ENCODE assay signal across 23 mouse cellular contexts in the genomic region with DNA sequence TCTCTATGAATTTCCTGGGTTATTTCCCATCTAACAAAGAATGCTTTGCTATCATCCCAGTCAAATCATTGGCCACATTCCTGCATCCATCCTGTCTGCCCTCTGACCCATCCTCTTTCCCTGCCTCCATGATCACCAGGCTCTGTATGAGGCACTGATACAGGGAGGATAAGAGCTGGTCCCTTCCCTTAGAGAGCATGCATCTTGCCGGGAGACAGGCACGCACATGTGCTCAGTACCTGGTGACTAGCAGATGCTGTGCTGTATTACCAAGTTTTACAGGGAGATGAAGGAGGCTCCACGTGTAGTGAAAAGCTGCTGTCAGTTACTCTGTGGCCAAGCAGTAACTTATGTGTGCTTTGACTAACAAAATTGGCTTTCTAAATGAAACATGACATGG.
DNase-seq lines count a peak whose midpoint lies in the region; ATAC-seq lines count a peak whose summit lies in the region.
"Had no signal": no experiment of that assay in that cellular context is flagged by ENCODE, and none has a peak within 500 bp of the region (broad histone marks: within the 10 kb centered on the region; RNA-seq: fewer than 3 reads in every experiment).

No protein-coding gene starts in this region.

- H3K36me3 ChIP-seq in forebrain, embryonic 13.5 days (ENCODE audit: poor library complexity, severe bottlenecking), result peaks cover 16% of the 10 kb centered on the region
- H3K36me3 ChIP-seq in forebrain, embryonic 12.5 days (replicated peaks), result 0 out of 2 replicates have a peak, but pooled peaks cover 10% of the 10 kb centered on the region
- no peaks in the 10 kb centered on the region for H3K36me3 ChIP-seq in heart, embryonic 10.5 days
- H3K36me3 ChIP-seq in midbrain, embryonic 15.5 days (replicated peaks), result 0 out of 2 replicates have a peak, but pooled peaks cover 3% of the 10 kb centered on the region
- peaks cover 11% of the 10 kb centered on the region for H3K36me3 ChIP-seq in midbrain, embryonic 14.5 days (ENCODE audit: control insufficient read depth, insufficient read depth, low read length)
- H3K36me3 ChIP-seq in forebrain, embryonic 16.5 days (ENCODE audit: control insufficient read depth, insufficient read depth), result 0 out of 2 replicates have a peak, but pooled peaks cover 5% of the 10 kb centered on the region
- H3K36me3 ChIP-seq: embryonic facial prominence, embryonic 13.5 days; hindbrain, embryonic 12.5 days; liver, embryonic 12.5 days; neural tube, embryonic 12.5 days had no signal

- intact Hi-C loops in heart, postnatal 14 days (cut with DNase I), result no loop called here

- H3K4me2 ChIP-seq in forebrain, embryonic 13.5 days, result no peak overlapping the region
- H3K4me2 ChIP-seq in forebrain, embryonic 12.5 days, result no peak overlapping the region
- H3K4me2 ChIP-seq in midbrain, embryonic 15.5 days, result no peak overlapping the region
- H3K4me2 ChIP-seq in midbrain, embryonic 14.5 days (ENCODE audit: low read length), result no peak overlapping the region
- H3K4me2 ChIP-seq in forebrain, embryonic 16.5 days (ENCODE audit: low read length), result no peak overlapping the region
- H3K4me2 ChIP-seq: embryonic facial prominence, embryonic 13.5 days; hindbrain, embryonic 12.5 days; liver, embryonic 12.5 days; neural tube, embryonic 12.5 days had no signal

- H3K4me3 ChIP-seq in forebrain, embryonic 13.5 days, result no peak overlapping the region
- no peak overlapping the region for H3K4me3 ChIP-seq in forebrain, embryonic 12.5 days (replicated peaks)
- no peak overlapping the region for H3K4me3 ChIP-seq in heart, embryonic 10.5 days
- H3K4me3 ChIP-seq in midbrain, embryonic 15.5 days, result no peak overlapping the region
- no peak overlapping the region for H3K4me3 ChIP-seq in midbrain, embryonic 14.5 days (replicated peaks; ENCODE audit: low read depth, low read length)
- no peak overlapping the region for H3K4me3 ChIP-seq in forebrain, embryonic 16.5 days (replicated peaks; ENCODE audit: low read length)
- H3K4me3 ChIP-seq: embryonic facial prominence, embryonic 13.5 days; hindbrain, embryonic 12.5 days; liver, embryonic 12.5 days; neural tube, embryonic 12.5 days had no signal

- no peaks in the 10 kb centered on the region for H3K27me3 ChIP-seq in forebrain, embryonic 13.5 days
- no peaks in the 10 kb centered on the region for H3K27me3 ChIP-seq in forebrain, embryonic 12.5 days
- H3K27me3 ChIP-seq in heart, embryonic 10.5 days (ENCODE audit: insufficient read depth, poor library complexity, severe bottlenecking), result no peaks in the 10 kb centered on the region
- no peaks in the 10 kb centered on the region for H3K27me3 ChIP-seq in midbrain, embryonic 15.5 days (replicated peaks)
- H3K27me3 ChIP-seq in midbrain, embryonic 14.5 days (ENCODE audit: control insufficient read depth, insufficient read depth, low read length), result no peaks in the 10 kb centered on the region
- no peaks in the 10 kb centered on the region for H3K27me3 ChIP-seq in forebrain, embryonic 16.5 days (replicated peaks; ENCODE audit: control insufficient read depth, insufficient read depth, low read length)
- H3K27me3 ChIP-seq: CH12.LX; embryonic facial prominence, embryonic 13.5 days; hindbrain, embryonic 12.5 days; liver, embryonic 12.5 days; neural tube, embryonic 12.5 days had no signal

- H3K27ac ChIP-seq in forebrain, embryonic 13.5 days, result no peak overlapping the region
- no peak overlapping the region for H3K27ac ChIP-seq in forebrain, embryonic 12.5 days
- H3K27ac ChIP-seq in heart, embryonic 10.5 days, result no peak overlapping the region
- no peak overlapping the region for H3K27ac ChIP-seq in midbrain, embryonic 15.5 days
- H3K27ac ChIP-seq in midbrain, embryonic 14.5 days (replicated peaks; ENCODE audit: low read depth, low read length), result no peak overlapping the region
- no peak overlapping the region for H3K27ac ChIP-seq in forebrain, embryonic 16.5 days (ENCODE audit: low read length)
- H3K27ac ChIP-seq: embryonic facial prominence, embryonic 13.5 days; hindbrain, embryonic 12.5 days; liver, embryonic 12.5 days; neural tube, embryonic 12.5 days had no signal

- ATAC-seq in forebrain, embryonic 13.5 days, result peak; percentile 13
- no peak for ATAC-seq in forebrain, embryonic 12.5 days (ENCODE audit: low FRiP score)
- 0 out of 2 replicates have a peak, but pooled peaks have one; percentile 34 for ATAC-seq in midbrain, embryonic 15.5 days (replicated peaks)
- no peak for ATAC-seq in midbrain, embryonic 14.5 days (ENCODE audit: low FRiP score, low TSS enrichment)
- ATAC-seq in forebrain, embryonic 16.5 days, result peak; percentile 17; the same call in 1 of the 2 replicates
- ATAC-seq: activated CD4-positive, CD25-positive, alpha-beta regulatory T cell, adult 4 months; liver, embryonic 12.5 days; liver, postnatal 0 days had no signal

- H3K4me1 ChIP-seq in forebrain, embryonic 13.5 days, result peaks cover 7% of the 10 kb centered on the region
- no peaks in the 10 kb centered on the region; the same call in 1 of the 2 replicates for H3K4me1 ChIP-seq in forebrain, embryonic 12.5 days
- peaks cover 31% of the 10 kb centered on the region for H3K4me1 ChIP-seq in heart, embryonic 10.5 days
- H3K4me1 ChIP-seq in midbrain, embryonic 15.5 days, result no peaks in the 10 kb centered on the region
- H3K4me1 ChIP-seq in midbrain, embryonic 14.5 days (ENCODE audit: control insufficient read depth, insufficient read depth, low read length), result no peaks in the 10 kb centered on the region
- peaks cover 11% of the 10 kb centered on the region for H3K4me1 ChIP-seq in forebrain, embryonic 16.5 days (replicated peaks; ENCODE audit: control insufficient read depth, insufficient read depth, low read length)
- H3K4me1 ChIP-seq: embryonic facial prominence, embryonic 13.5 days; neural tube, embryonic 12.5 days had no signal

- 76% methylated on average over 3 of the region's 3 CpGs for WGBS in forebrain, embryonic 13.5 days
- WGBS in forebrain, embryonic 12.5 days, result 83% methylated on average over 3 of the region's 3 CpGs
- WGBS in heart, embryonic 10.5 days, result 86% methylated on average over 3 of the region's 3 CpGs
- WGBS in midbrain, embryonic 15.5 days, result 68% methylated on average over 3 of the region's 3 CpGs
- WGBS in midbrain, embryonic 14.5 days, result 48% methylated on average over 3 of the region's 3 CpGs
- 69% methylated on average over 3 of the region's 3 CpGs for WGBS in forebrain, embryonic 16.5 days

- H3K9me3 ChIP-seq in forebrain, embryonic 13.5 days (replicated peaks), result no peaks in the 10 kb centered on the region
- H3K9me3 ChIP-seq in forebrain, embryonic 12.5 days, result no peaks in the 10 kb centered on the region
- H3K9me3 ChIP-seq in heart, embryonic 10.5 days, result no peaks in the 10 kb centered on the region
- no peaks in the 10 kb centered on the region for H3K9me3 ChIP-seq in midbrain, embryonic 15.5 days
- H3K9me3 ChIP-seq in midbrain, embryonic 14.5 days (ENCODE audit: control insufficient read depth, low read length), result no peaks in the 10 kb centered on the region
- H3K9me3 ChIP-seq in forebrain, embryonic 16.5 days (ENCODE audit: control insufficient read depth, low read length), result no peaks in the 10 kb centered on the region
- H3K9me3 ChIP-seq: embryonic facial prominence, embryonic 13.5 days; hindbrain, embryonic 12.5 days; liver, embryonic 12.5 days; neural tube, embryonic 12.5 days had no signal

- DNase-seq in heart, embryonic 10.5 days (ENCODE audit: low spot score), result peak; percentile 63
- DNase-seq in heart, postnatal 14 days, result no peak
- no peak for DNase-seq in midbrain, embryonic 14.5 days
- DNase-seq in kidney, postnatal 36 days, result no peak
- DNase-seq: adrenal gland, adult 2 months; adrenal gland, postnatal 36 days; cerebellum, adult 18-20 months; heart, postnatal 36 days; kidney, adult 11 months; kidney, postnatal 14 days; liver, postnatal 0 days; thymus, adult 18-20 months; thymus, postnatal 25 days had no signal

- no peak overlapping the region for H3K9ac ChIP-seq in forebrain, embryonic 13.5 days
- no peak overlapping the region for H3K9ac ChIP-seq in forebrain, embryonic 12.5 days
- H3K9ac ChIP-seq in midbrain, embryonic 15.5 days, result no peak overlapping the region
- H3K9ac ChIP-seq in midbrain, embryonic 14.5 days (replicated peaks; ENCODE audit: low read length), result no peak overlapping the region
- no peak overlapping the region for H3K9ac ChIP-seq in forebrain, embryonic 16.5 days (replicated peaks; ENCODE audit: low read depth, low read length)
- H3K9ac ChIP-seq: embryonic facial prominence, embryonic 13.5 days; hindbrain, embryonic 12.5 days; liver, embryonic 12.5 days; liver, postnatal 0 days; neural tube, embryonic 12.5 days had no signal

Comparison
In these comparisons a context has a peak if more than half of its experiments do, and no peak if none do; other contexts are left out.
1. ATAC-seq: peak in forebrain, embryonic 13.5 days (single experiment), midbrain, embryonic 15.5 days (single experiment) and forebrain, embryonic 16.5 days (single experiment); none in forebrain, embryonic 12.5 days (single experiment) and midbrain, embryonic 14.5 days (single experiment).